Mouse (Mus musculus): ENCODE data around the gene Baat.
"Not testable (repeated sequence)": the region's sequence is repeated elsewhere in the genome, so short reads cannot be mapped to it uniquely, and the experiment has no call there.

The Baat gene

GRCm38 (mm10) chr4:49485442-49485841 lies 20.9 kb downstream of the Baat start:
- DNase-seq (ENCODE audit: low spot score in 2 of 2): no peak

DNA sequence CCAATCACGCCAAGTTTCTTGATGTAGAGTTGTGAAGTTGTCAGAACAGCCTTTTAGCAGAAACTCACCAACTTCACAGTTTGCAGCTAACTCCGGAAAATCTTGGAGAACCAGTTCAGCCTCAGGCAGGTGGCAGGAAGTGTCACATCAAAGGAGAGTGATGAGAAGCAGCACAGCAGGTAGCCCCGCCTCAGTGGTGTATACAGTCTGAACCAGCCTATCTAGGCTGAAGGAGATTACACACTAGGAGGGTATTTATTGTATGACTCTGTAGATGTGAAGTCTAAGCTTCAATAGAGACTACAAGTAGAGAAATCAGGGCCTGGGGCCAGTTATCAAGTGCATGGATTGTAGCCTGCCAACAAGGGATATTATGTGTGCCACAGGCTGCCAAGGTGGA lies 25.5 kb downstream of the Baat start:
- no peak for DNase-seq (ENCODE audit: low spot score in 2 of 2)

DNA sequence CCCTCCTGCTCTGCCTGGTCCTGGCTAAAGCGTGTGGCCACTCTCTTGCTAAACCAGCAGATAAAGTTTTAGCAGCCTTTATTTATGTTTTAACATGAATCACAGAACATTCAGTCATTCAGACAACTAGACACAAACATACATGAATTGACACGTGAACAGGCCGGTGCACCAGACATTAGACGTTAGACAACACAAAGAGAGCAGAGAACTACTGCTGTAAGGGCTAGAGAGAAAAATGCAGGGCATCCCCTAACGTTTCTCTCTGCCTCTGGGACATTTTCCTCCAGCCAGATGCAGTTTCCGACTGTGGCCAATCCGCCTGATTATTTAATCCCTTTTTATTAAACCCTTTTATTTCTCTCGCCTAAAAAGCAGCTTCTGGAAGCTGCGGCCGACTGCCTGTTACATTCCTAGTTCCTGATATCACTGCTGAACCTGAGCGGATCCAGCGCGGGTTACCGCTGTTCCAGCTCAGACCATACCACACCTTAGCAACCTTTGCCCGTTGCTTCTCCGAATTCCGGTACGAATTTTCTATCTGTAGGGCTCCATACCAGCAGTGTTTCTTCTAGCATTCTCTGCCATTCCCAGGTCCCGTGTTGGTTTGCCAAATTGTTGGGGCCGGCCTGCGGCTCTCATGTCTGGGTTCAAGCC lies 26.1 kb downstream of the Baat start:
- DNase-seq (ENCODE audit: low spot score in 2 of 2): no peak

- DNase-seq (ENCODE audit: low spot score in 2 of 2): not testable (repeated sequence)
These were observed 27.3 kb downstream of the Baat start for GRCm38 (mm10) chr4:49479035-49479434.

DNA sequence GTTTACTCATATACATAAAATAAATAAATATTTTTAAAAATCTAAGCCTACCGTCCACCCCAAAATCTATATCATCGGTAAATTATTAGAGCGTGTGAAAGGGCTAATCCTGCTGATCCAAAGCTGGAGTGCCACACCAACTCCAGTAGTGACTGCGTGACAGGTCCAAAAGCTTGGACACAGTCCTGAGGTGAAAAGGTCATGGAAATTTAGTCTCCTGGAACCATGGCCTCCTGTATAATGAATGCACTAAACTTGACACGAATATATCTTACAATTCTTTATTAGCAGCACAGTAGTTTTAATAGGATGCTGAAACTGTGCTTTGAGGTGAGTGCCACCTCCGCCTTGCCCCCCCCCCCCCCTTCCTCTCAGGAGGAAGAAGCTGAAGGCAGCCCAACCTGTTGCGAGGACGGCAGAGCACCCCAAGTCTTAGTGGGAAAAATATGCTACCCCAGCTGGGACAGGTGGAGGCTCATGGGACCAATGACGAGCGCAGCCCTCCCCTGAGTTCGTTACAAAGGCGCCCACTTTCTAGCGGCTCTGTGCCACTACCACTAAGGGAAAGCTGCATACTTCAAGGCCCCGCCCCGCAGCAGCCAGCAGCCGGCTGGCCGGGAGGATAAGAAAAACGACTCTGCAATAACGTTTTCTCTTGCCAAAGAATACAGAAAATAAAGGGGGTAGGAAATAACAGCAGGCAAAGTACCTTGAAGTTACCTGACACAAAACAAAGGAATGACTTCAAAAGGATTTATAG lies 28.1 kb downstream of the Baat start:
- DNase-seq (ENCODE audit: low spot score in 2 of 2): peak; percentile 74 to 83

DNA sequence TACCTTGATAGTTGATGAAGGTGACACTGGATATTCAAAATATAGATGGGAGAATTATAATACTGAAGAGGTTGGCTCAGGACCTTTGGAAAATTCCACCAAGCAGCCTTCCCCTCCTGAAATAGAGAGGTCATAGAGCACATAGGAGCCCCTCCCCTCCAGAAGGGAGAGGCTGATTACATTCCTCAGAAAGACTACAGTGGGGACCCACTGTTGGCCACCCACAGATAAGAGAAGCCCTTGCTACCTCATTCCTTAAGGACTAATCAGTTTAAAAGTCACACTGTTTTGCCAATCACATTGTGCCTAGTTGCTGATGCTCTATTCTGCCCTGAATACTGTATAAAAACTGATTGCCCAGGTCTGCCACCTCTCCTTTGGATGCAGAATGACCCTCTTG lies 31.8 kb downstream of the Baat start:
- DNase-seq (ENCODE audit: low spot score in 2 of 2): no peak

- DNase-seq (ENCODE audit: low spot score in 2 of 2): no peak
These were observed 32.8 kb downstream of the Baat start, which contains the start of gene Acnat1 for GRCm38 (mm10) chr4:49473435-49474100. Gene Acnat1, minus strand, starts transcription at chr4:49473912.

DNA sequence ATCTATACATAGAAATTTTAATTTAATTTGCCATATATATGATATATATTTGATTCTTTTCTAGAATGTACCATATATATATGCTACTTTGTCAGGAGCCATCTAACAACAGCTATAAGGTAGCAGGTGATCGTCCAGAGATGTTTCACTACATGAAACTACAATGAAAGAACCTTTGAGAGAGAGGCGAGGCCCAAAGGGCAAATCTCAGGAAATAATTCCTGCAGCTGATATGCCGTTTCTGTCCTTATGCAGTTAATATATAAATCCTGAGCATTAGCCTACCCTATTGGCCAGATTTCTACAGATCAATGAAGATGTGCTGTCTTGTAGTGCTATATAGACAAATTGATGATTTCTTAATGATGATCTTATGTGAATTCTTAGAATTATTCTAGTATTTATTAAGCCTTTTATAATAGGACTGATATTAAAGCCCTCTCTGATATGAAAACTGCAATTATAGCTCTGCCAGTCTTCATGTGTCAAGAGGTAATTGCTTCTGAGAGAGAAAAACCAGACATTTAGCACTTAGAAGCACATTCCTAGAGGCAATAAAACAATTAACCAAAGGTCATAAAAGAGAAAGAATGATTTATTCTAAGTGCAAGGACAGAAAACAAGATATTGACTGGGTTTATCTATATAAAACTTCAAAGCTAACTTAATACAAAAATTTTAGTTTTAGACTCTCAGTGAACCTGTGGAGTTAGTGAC lies 36.8 kb downstream of the Baat start:
- no peak for DNase-seq (ENCODE audit: low spot score in 2 of 2)

GRCm38 (mm10) chr4:49467360-49467759 lies 39.0 kb downstream of the Baat start:
- DNase-seq (ENCODE audit: low spot score in 2 of 2): no peak

DNA sequence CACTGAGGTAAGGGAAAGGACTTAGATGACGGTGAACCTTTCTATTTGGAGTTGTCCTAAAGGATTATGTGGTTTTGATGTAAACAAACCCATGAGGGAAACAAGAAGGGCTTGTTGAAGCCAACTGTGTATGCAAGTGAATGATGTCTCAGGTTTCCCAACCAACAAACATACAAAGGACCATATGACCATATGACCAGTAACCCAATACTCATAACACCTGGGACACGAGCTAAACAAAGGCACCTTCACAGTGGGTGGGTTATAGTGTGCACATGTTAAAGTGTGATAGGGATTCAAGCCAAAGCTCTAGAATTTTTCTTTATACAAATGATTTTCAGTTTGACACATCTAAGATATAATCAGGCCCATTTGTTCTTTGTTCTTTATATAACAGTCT lies 50.2 kb downstream of the Baat start:
- no peak for DNase-seq (ENCODE audit: low spot score in 2 of 2)

DNA sequence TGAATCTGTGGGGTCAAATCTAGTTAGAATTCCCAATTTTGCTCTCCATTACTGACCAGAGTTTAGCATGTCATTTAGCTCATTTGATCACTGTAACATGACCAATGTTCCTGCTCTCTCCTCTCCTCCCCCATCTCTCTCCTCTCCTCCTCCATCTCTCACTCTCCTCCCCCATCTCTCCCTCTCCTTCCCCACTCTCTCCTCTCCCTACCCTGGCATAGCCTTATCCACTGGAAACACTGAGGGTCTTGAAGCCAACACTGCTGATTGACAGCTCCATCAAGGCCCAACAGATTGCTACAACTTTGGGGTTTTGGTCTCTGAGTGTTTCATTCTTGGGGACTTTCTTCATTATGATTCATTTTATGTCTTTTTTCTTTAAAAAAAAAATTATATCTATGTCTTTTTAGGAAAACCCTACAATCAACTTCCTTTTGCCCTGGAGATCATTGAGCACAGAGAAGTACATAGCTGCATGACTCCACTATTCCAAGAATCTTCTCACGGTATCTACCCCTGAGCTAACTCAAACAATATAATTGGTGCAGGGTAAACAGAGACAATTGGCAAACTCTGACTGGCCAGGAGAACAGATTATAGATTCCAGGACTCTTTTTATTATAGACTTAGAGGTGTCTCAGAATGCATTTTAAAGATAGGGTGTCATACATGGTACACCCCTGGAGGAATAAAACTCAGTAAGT lies 54.4 kb downstream of the Baat start:
- no peak for DNase-seq (ENCODE audit: low spot score in 2 of 2)

- DNase-seq (ENCODE audit: low spot score in 2 of 2): not testable (repeated sequence)
These were observed 55.1 kb downstream of the Baat start for GRCm38 (mm10) chr4:49451133-49451847.
